Mouse (Mus musculus): ENCODE data around the gene Ppip5k2.

The Ppip5k2 gene

DNA sequence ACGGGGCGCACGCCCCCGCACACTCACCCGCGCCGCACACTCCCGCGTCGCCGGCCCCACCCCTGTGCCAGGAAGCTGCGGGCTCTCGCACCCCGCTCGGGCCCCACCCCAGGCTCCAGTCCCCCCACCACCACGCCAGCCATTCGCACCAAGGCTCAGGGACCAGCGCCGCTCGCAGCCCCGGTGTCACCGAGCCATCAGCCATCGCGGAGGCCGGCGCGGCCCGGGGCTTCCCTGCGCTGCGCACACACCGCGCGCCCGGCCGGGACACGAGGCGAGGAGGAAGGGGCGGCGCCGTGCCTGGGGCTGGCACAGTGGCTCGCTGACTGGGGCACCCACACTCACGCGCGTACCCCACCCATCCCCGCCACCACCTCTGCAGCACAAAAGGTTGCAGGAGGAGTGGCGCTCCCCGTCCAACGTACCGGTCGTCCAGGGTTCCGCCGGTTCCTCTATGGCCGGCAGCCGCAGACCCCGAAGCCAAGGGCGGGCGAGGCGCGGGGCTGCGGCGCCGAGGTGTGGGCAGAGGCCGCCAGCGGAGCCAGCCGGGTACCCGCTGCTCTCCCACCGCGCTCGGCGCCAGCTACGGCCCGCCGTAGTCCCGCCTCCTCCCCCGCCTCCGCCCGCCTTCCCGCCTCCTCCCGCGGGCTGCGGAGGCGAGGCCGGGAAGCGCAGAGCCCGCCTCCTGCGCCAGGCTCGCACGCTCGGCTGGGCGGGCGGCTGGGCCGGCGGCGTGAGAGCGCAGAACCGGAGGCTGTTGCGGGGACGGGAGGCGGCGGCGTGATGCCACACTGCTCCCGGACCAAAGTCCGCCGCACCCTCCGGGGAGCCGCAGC, 108.6 kb downstream of the Ppip5k2 start, which contains the start of gene D1Ertd622e:
TSS of gene D1Ertd622e (minus strand) at position 669 of the 836 bp plus-strand sequence.
- DNase-seq (ENCODE audit: inconsistent ontology term), result peak; percentile 94

DNA sequence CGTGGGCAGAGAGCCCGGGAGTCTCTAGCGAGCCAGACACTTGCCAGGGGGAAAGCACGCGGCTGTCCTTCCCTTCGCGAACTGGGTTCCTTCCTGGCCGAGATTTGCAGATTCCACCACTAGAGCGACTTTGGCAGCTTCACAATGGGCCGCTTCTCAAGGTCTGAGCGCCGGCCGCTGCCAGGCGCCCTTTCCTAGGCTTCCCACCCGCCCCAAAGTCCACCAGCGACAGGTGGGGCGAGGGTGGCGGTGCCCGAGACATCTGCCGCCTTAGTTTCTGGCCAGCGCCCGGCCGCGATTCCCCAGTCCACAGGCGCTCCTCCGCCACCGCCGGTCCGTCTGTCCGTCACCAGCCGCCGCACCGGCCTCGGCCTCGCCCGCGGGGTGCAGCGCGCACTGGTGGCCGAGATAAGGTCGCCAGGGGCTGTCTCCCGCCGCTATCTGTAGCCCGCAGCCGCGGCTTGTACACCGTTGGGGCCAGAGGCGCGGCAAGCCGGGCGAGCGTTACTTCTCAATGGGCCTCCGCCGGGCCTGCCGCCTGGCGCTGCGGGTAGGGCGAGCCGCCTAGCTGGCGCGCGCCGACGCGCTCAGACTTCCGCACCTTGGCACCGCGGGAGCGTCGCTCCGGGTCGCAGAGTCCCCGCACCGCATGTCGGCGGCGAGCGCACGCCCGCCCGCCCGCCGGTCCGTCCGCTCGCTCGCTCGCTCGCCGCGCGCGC, 109.4 kb downstream of the Ppip5k2 start:
- DNase-seq (ENCODE audit: inconsistent ontology term), result peak; percentile 86

DNA sequence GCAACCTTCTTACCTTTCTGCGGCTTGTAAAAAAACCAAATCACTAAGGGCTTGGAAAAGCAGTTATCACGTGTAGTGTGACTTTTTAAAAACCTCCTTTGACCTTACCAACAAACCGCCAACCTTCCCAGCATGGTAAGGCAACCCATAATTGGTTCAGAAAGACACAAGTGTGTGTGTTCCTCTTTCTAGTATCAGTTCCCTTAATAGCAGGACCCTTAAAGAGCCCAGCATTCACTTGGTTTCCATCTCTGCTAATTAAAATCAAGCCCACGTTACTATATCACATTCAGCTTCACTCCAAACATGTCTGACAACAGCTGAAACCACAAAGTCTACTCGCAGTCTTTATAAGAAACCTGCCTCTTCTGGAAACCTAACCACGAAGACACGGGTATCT, 110.8 kb downstream of the Ppip5k2 start:
- peak; percentile 38 for DNase-seq (ENCODE audit: inconsistent ontology term)

DNA sequence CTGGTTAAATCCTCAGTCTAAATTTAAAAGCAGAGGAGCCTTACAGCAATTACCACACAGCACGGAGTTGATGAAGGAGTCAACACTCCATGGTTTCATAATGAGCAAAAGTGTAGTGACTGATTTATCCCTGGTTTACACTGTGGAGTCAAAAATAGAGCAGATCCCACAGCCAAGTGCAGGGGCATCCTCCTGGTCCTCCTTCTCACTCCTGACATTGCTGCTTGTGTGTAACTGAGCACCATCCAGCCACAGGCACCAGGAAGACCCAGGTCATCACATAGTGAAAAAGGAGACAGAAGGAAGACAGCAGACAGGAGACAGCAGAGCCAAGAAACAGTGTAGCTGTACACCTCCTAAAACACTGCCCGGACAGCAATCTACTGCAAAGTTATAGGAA, 112.4 kb downstream of the Ppip5k2 start:
- DNase-seq (ENCODE audit: inconsistent ontology term), result no peak

DNA sequence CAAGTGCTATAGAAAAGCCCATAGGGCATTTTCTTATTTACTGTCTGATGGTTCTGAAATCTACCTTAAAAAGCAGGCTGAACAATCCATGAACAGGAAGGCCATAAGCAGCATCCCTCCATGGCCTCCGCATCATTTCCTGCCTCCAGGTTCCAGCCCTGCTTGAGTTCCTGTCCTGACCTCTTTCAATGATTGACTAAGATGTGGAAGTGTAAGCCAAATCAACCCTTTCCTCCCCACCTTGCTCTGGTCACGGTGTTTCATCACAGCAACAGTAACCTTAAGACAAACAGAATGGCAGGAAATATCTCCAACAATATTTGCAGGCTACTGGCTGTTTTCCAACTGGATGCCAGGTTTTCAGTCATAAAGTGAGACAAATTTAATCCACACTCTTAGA, 113.0 kb downstream of the Ppip5k2 start:
- no peak for DNase-seq (ENCODE audit: inconsistent ontology term)

Measured in Muller cell, postnatal 12 days (primary cell).